Mouse (Mus musculus): ENCODE data around the gene Tagap. TPM values are rescaled to one million over a fixed set of nuclear protein-coding genes. Genes with fewer than 3 reads are reported as not detected.
"Not testable (repeated sequence)": the region's sequence is repeated elsewhere in the genome, so short reads cannot be mapped to it uniquely, and the experiment has no call there.

Tagap gene
- polyA plus RNA-seq, 1 experiment = 2.3 TPM

- DNase-seq (ENCODE audit: low read depth, low spot score) = not testable (repeated sequence)
- WGBS = 64% methylated on average over 9 of the region's 9 CpGs
These were observed 31.4 kb downstream of the Tagap start for GRCm38 (mm10) chr17:7957242-7957641.

- DNase-seq (ENCODE audit: low read depth, low spot score) = not testable (repeated sequence)
- WGBS = 77% methylated on average over 4 of the region's 4 CpGs
These were observed 37.5 kb downstream of the Tagap start for GRCm38 (mm10) chr17:7963333-7963732.

GRCm38 (mm10) chr17:7964398-7964797 lies 38.6 kb downstream of the Tagap start:
- 85% methylated on average over 2 of the region's 2 CpGs for WGBS
- not testable (repeated sequence) for DNase-seq (ENCODE audit: low read depth, low spot score)

GRCm38 (mm10) chr17:7968490-7968889 lies 42.7 kb downstream of the Tagap start:
- not testable (repeated sequence) for DNase-seq (ENCODE audit: low read depth, low spot score)
- 66% methylated on average over 5 of the region's 5 CpGs for WGBS

- 15% methylated on average over 2 of the region's 6 CpGs for WGBS
- not testable (repeated sequence) for DNase-seq (ENCODE audit: low read depth, low spot score)
These were observed 44.0 kb downstream of the Tagap start for GRCm38 (mm10) chr17:7969782-7970181.

- not testable (repeated sequence) for DNase-seq (ENCODE audit: low read depth, low spot score)
- 80% methylated on average over 1 of the region's 2 CpGs for WGBS
These were observed 57.7 kb downstream of the Tagap start for GRCm38 (mm10) chr17:7983484-7983883.

Other genes with a start within 250 kb of the Tagap start
- gene Fndc1, start 98.7 kb upstream of the Tagap start, polyA plus RNA-seq (2012; rRNA removed) = 5.6 and 6.5 TPM in 2 replicates
- 57.7 and 71.7 TPM in 2 replicates for gene Rsph3a, start 19.6 kb downstream of the Tagap start, polyA plus RNA-seq (2012; rRNA removed)
- 0.43 TPM in 1 of 2 replicates, not detected in the other for gene Gm49673, start 221.8 kb downstream of the Tagap start, polyA plus RNA-seq (2012; rRNA removed)
- 39.2 and 62.1 TPM in 2 replicates for gene Rnaset2a, start 222.1 kb downstream of the Tagap start, polyA plus RNA-seq (2012; rRNA removed)
- gene Fgfr1op, start 239.5 kb downstream of the Tagap start, polyA plus RNA-seq (2012; rRNA removed) = 2.6 TPM in 2 replicates

Measured in large intestine, adult 2 months (tissue).